Mouse (Mus musculus) liver, postnatal 0 days (tissue): ENCODE measurements at regions not wholly inside any gene's neighbourhood (a gene's known extent, or its start where the extent isn't known, plus 50 kb on each side); places are given as distances from the start of the nearest gene placed in this dataset.

Source experiments
- CTCF ChIP-seq: sonication (generic); IDR thresholded peaks from 2 replicates; pipeline ENCODE4 v1.5.1; 2016; ENCODE audit warnings: antibody characterized with exemption, low read depth
- EP300 ChIP-seq: IDR thresholded peaks from 2 replicates; pipeline ENCODE4 v1.6.1; 2016; ENCODE audit warnings: antibody characterized with exemption, low read depth, mild to moderate bottlenecking

DNA sequence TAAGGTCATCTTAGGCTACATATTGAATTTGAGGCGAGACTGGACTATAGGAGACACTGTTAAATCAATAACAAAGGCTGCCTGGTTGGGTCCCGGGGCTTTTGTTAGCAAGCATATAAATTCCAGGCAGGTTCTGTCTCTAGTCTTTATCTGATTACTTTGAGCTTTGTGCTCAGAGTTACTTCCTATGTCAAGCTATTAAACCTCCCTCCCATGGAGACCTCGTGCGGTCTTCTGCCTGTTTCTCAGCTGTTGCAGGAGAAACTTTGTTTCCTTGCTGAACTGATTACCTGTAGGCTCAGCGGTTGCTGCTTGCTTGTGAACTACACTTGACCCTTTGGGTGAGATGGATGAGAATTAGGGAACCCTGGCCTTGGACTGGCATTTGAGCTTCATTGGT is 210.5 kb upstream of the Btg1 start:
- TF ChIP-seq CTCF (no peak), EP300 (no peak)
